Mouse (Mus musculus) adrenal gland, postnatal 36 days (tissue): ENCODE measurements at regions not wholly inside any gene's neighbourhood (a gene's known extent, or its start where the extent isn't known, plus 50 kb on each side); places are given as distances from the start of the nearest gene placed in this dataset.

Experiments
- DNase-seq, 2 experiments: peaks; one replicate each; pipeline ENCODE4 v3.0.0; 2021; ENCODE audit warnings: mixed read lengths in 1 of 2

DNA sequence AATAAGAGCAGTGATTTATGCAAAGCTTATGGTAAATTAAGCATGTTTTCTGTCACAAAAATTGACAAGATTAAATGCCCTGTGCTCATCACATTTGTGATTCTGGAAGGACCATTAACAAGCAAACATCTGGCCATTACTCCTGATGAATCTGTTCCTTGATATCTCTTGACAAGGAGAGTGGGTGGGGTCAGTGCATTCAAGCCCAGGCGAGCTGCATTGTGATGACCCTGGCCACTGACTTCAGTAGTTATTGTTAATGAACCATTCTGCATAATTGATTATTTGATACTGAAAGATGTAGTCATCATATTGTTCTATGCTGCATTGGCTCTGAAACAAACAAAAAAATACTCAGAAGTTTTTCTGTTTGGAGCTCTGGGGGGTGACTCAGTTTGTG lies 115.4 kb upstream of the Prmt6 start:
- DNase-seq = no peak

GRCm38 (mm10) chr3:110361900-110362299 lies 111.1 kb upstream of the Prmt6 start:
- no peak for DNase-seq

DNA sequence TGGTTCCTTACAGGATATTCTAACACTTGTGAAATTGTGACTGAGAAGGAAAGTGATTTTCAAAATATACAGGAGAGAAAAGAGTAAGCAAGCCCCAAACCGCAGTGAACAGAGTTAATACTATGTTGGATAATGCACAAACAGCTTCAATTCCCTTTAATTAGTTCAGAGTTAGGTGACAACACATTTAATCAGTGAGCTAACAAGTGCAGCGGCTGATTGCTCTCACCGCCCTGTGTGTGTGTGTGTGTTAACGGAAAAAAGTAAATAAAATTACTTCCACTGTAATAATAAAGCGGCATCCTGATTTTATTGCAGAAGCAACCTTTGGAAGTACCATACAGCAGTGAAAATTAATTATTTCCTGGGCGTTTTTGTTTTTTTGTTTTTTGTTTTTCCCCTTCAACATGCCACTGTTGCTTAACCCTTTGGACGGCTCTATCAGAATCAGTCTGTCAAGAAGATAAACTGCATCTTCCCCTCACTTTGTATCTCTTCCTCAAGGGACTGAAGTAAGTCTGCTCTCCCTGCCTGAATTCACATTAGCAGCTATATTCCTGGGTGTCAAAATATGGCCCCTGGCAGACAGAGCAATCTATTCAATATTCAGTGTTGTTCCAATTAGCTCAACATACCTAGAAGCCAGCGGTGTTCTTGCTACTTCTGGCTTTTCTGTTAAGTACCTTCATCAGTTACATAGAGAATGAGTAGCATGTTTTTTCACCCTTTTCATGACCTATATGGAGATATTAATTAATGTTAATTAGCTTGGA lies 106.2 kb upstream of the Prmt6 start:
- DNase-seq = no peak

DNA sequence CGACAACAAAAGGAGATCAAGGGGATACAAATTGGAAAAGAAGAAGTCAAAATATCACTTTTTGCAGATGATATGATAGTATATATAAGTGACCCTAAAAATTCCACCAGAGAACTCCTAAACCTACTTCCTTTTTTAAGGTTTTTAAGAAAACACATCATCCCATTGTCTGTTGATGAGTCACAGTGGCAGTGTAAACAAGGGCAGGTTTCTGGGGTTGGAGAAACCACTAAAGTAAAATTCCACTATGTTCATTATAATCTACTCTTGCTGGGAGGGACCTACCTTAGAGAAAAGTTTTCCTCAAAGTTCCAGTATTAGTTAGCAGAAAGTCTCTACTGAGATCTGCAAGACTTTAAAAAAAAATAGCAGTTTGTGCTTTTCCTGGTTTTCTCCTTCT lies 102.9 kb upstream of the Prmt6 start:
- DNase-seq = no peak

DNA sequence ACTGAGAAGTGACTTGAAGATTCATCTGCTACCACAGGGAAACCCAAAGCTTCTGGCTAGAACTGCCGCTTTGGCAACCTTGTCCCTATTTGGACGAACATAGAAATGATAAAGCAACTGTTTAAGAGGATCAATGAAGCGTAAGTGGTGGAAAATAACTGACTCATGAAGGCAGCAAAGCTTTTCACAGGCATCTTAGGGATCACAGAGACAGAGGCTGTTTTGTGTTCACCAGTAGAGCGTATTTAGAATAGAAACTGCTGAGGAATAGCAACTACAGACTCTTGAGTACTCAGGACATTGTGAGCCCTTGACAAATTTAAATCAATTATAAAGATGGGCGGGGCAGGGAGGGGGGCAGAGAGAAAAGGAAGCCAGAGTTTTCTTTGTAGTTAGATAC lies 99.3 kb upstream of the Prmt6 start:
- DNase-seq = no peak

GRCm38 (mm10) chr3:110349446-110349845 lies 98.6 kb upstream of the Prmt6 start:
- DNase-seq = no peak

DNA sequence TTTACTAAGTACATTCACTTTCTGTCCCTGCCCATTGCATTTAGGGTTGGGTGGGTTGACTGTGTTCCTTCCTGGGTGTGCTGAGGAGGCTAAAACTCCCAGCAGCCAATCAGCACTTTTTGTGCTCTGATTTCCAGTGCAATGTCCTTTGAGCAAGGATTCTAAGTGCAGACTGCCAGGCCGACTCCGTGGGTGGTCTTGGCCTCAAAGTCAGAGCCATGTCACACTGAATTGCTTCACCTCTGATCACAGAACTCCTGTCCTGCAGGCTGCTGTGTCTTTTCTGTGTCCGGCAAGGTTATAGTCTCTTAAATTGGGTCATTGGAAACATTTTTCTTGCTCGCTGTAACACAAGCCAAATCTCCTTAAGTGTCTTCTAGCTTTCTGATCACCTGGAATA lies 94.0 kb upstream of the Prmt6 start:
- no peak for DNase-seq

DNA sequence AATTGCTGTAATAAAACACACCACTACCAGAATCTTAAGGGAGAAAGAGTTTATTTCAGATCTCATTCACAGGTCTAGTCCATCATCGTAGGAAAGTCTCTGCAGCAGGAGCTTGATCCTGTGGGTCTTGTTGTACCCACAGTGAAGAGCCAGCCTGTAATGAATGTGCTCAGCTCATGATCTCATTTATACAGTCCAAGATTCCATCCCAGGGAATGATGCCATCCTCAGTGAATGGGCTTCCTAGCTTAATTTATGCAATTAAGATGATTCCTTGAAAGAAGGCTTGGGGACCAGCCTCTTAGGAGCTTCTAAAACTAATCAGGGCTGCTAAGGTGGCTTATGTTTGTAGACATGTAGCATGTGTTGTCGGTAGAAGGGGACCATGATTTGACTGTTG lies 89.3 kb upstream of the Prmt6 start:
- DNase-seq = no peak

- DNase-seq = no peak
Measured at GRCm38 (mm10) chr3:110339026-110339606, 88.3 kb upstream of the Prmt6 start.

GRCm38 (mm10) chr3:110329175-110329574 lies 78.4 kb upstream of the Prmt6 start:
- no peak for DNase-seq

GRCm38 (mm10) chr3:110310270-110310669 lies 59.5 kb upstream of the Prmt6 start:
- DNase-seq = no peak

GRCm38 (mm10) chr3:110303166-110303565 lies 52.4 kb upstream of the Prmt6 start:
- DNase-seq = peak in 1 of 2 experiments; percentile 10
